8 mouse cellular contexts compared by ENCODE assay signal in the genomic region with DNA sequence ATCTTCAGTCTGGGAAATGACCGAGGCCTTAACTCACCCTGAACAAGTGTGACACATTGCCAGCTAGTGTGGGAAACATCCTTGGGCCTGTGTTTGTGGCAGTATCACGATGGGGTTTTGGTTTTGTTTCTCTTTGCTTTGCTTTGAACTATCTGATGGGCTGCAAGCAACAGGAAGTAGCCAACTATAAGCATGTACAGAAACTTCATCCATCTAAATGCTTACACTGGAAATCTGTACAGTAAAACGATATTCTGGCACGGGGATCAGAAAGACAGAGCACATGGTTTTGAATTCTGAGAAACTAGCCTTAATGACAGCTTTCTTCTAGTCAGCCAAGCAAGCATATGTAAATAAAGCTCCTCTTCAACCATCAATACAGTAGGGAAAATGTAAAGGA. TPM values are rescaled to one million over a fixed set of nuclear protein-coding genes. Genes with fewer than 3 reads are reported as not detected.
DNase-seq lines count a peak whose midpoint lies in the region; ATAC-seq and TF ChIP-seq lines count a peak whose summit lies in the region.

No protein-coding gene starts in this region.

- TF ChIP-seq CTCF in liver, postnatal 0 days (IDR thresholded peaks at IDR 0.05; ENCODE audit: low read depth), result no peak

- peaks cover 26% of the 10 kb centered on the region; the same call in 1 of the 2 replicates for H3K4me1 ChIP-seq in kidney, embryonic 16.5 days (ENCODE audit: insufficient read depth, low read length)
- H3K4me1 ChIP-seq in heart, embryonic 14.5 days (ENCODE audit: control insufficient read depth in 2 of 2, insufficient read depth in 2 of 2, low read length in 2 of 2), result peaks cover 3 to 14% of the 10 kb centered on the region in 2 experiments
- peaks cover 28% of the 10 kb centered on the region for H3K4me1 ChIP-seq in liver, postnatal 0 days (ENCODE audit: insufficient read depth)
- peaks cover 8% of the 10 kb centered on the region for H3K4me1 ChIP-seq in stomach, embryonic 16.5 days (ENCODE audit: control insufficient read depth, insufficient read depth, low read length)

- peak overlapping the region; percentile 90 for H3K4me2 ChIP-seq in kidney, embryonic 16.5 days (replicated peaks; ENCODE audit: low read depth, low read length)
- peak overlapping the region; percentile 89 for H3K4me2 ChIP-seq in heart, embryonic 14.5 days (ENCODE audit: low read length)
- H3K4me2 ChIP-seq in liver, postnatal 0 days (ENCODE audit: low read depth, low read length), result peak overlapping the region; percentile 100
- H3K4me2 ChIP-seq in stomach, embryonic 16.5 days (ENCODE audit: low read depth, low read length), result peak overlapping the region; percentile 61

- no peak for DNase-seq in kidney, postnatal 36 days
- DNase-seq in adipocyte (ENCODE audit: low spot score), result peak; percentile 52
- no peak for DNase-seq in liver, postnatal 0 days
- no peak for DNase-seq in urinary bladder, postnatal 25 days (ENCODE audit: low spot score)
- DNase-seq in left cerebral cortex, adult 18-20 months (ENCODE audit: low spot score in 2 of 2), result no peak

- WGBS in kidney, embryonic 16.5 days, result 12% methylated on average over 4 of the region's 4 CpGs
- 13% methylated on average over 4 of the region's 4 CpGs for WGBS in heart, embryonic 14.5 days
- 16% methylated on average over 4 of the region's 4 CpGs for WGBS in liver, postnatal 0 days (ENCODE audit: insufficient replicate concordance)
- WGBS in stomach, embryonic 16.5 days, result 9% methylated on average over 4 of the region's 4 CpGs

- peak overlapping the region; percentile 62 for H3K27ac ChIP-seq in kidney, embryonic 16.5 days (ENCODE audit: low read length)
- H3K27ac ChIP-seq in heart, embryonic 14.5 days (replicated peaks in 1 of 2; ENCODE audit: control insufficient read depth in 1 of 2, insufficient read depth in 1 of 2, low read depth in 2 of 2, low read length in 2 of 2), result peak overlapping the region; percentile 52 to 88; a peak in 2 of 4 replicates
- H3K27ac ChIP-seq in liver, postnatal 0 days (ENCODE audit: low read depth), result peak overlapping the region; percentile 66
- peak overlapping the region; percentile 4; the same call in 1 of the 2 replicates for H3K27ac ChIP-seq in stomach, embryonic 16.5 days (ENCODE audit: low read length)

- no peaks in the 10 kb centered on the region for H3K27me3 ChIP-seq in kidney, embryonic 16.5 days (ENCODE audit: insufficient read depth, low read length)
- no peaks in the 10 kb centered on the region for H3K27me3 ChIP-seq in heart, embryonic 14.5 days (ENCODE audit: control insufficient read depth, insufficient read depth, low read length)
- no peaks in the 10 kb centered on the region for H3K27me3 ChIP-seq in liver, postnatal 0 days (ENCODE audit: insufficient read depth, low read length)
- no peaks in the 10 kb centered on the region for H3K27me3 ChIP-seq in stomach, embryonic 16.5 days (ENCODE audit: control insufficient read depth, insufficient read depth, low read length)

- H3K36me3 ChIP-seq in kidney, embryonic 16.5 days (ENCODE audit: insufficient read depth, low read length), result peaks cover 24% of the 10 kb centered on the region
- peaks cover 20% of the 10 kb centered on the region for H3K36me3 ChIP-seq in heart, embryonic 14.5 days (ENCODE audit: control insufficient read depth, insufficient read depth, low read length)
- peaks cover 17% of the 10 kb centered on the region for H3K36me3 ChIP-seq in liver, postnatal 0 days (replicated peaks; ENCODE audit: insufficient read depth, low read length)
- H3K36me3 ChIP-seq in stomach, embryonic 16.5 days (ENCODE audit: control insufficient read depth, insufficient read depth, low read length), result peaks cover 1% of the 10 kb centered on the region; the same call in 1 of the 2 replicates

- TF ChIP-seq EP300 in liver, postnatal 0 days (IDR thresholded peaks at IDR 0.05; ENCODE audit: low read depth), result 0 out of 2 replicates have a peak, but pooled peaks have one; percentile 9

- ATAC-seq in kidney, embryonic 16.5 days (ENCODE audit: low FRiP score, low TSS enrichment), result no peak
- no peak for ATAC-seq in heart, embryonic 14.5 days (ENCODE audit: insufficient number of reproducible peaks, insufficient read depth, low FRiP score, low read depth)
- no peak for ATAC-seq in liver, postnatal 0 days
- no peak for ATAC-seq in stomach, embryonic 16.5 days (ENCODE audit: insufficient read depth, low FRiP score)

- H3K9me3 ChIP-seq in kidney, embryonic 16.5 days (ENCODE audit: low read length), result no peaks in the 10 kb centered on the region
- H3K9me3 ChIP-seq in heart, embryonic 14.5 days (ENCODE audit: control insufficient read depth, low read length), result no peaks in the 10 kb centered on the region
- H3K9me3 ChIP-seq in liver, postnatal 0 days (ENCODE audit: low read length), result no peaks in the 10 kb centered on the region
- H3K9me3 ChIP-seq in stomach, embryonic 16.5 days (replicated peaks; ENCODE audit: control insufficient read depth, low read length), result no peaks in the 10 kb centered on the region

- peak overlapping the region; percentile 87 for H3K9ac ChIP-seq in kidney, embryonic 16.5 days (replicated peaks; ENCODE audit: low read length)
- peak overlapping the region; percentile 75 for H3K9ac ChIP-seq in heart, embryonic 14.5 days (ENCODE audit: low read length)
- peak overlapping the region; percentile 65 for H3K9ac ChIP-seq in liver, postnatal 0 days (replicated peaks)
- H3K9ac ChIP-seq in stomach, embryonic 16.5 days (ENCODE audit: low read length), result peak overlapping the region; percentile 63

- H3K4me3 ChIP-seq in kidney, embryonic 16.5 days (ENCODE audit: low read length), result peak overlapping the region; percentile 80
- H3K4me3 ChIP-seq in heart, embryonic 14.5 days (ENCODE audit: control insufficient read depth in 1 of 2, insufficient read depth in 1 of 2, low read depth in 1 of 2, low read length in 2 of 2), result peak overlapping the region; percentile 63 to 67
- peak overlapping the region; percentile 67 for H3K4me3 ChIP-seq in liver, postnatal 0 days (ENCODE audit: low read depth, low read length)
- H3K4me3 ChIP-seq in stomach, embryonic 16.5 days (replicated peaks; ENCODE audit: low read length), result peak overlapping the region; percentile 77

RNA-seq across cellular contexts. Expression of a gene that starts 0.6 kb away (rescaled TPM):
- polyA plus RNA-seq in kidney, embryonic 16.5 days (2015; fragmentation: Nextera tagmentation; extraction: Ambion mirVana), result 21.0 and 21.7 TPM in 2 replicates
- polyA plus RNA-seq in heart, embryonic 14.5 days (2014; fragmentation: Nextera tagmentation; extraction: Ambion mirVana), result 11.7 and 11.8 TPM in 2 replicates
- polyA plus RNA-seq in liver, postnatal 0 days (2015; fragmentation: Nextera tagmentation; extraction: Ambion mirVana), result 10.4 and 11.0 TPM in 2 replicates
- 11.6 and 12.7 TPM in 2 replicates for polyA plus RNA-seq in stomach, embryonic 16.5 days (2015; fragmentation: Nextera tagmentation; extraction: Ambion mirVana)
- 1 to 10 TPM; 1.3 to 1.5 TPM for total RNA-seq in left cerebral cortex, adult 18-20 months (2021)

RNA-seq across cellular contexts. Expression of a gene that starts 0.8 kb away (rescaled TPM):
- polyA plus RNA-seq in kidney, embryonic 16.5 days (2015; fragmentation: Nextera tagmentation; extraction: Ambion mirVana), result 30.4 and 34.2 TPM in 2 replicates
- polyA plus RNA-seq in heart, embryonic 14.5 days (2014; fragmentation: Nextera tagmentation; extraction: Ambion mirVana), result 17.0 and 17.1 TPM in 2 replicates
- 6.8 and 7.8 TPM in 2 replicates for polyA plus RNA-seq in liver, postnatal 0 days (2015; fragmentation: Nextera tagmentation; extraction: Ambion mirVana)
- 20.1 and 20.5 TPM in 2 replicates for polyA plus RNA-seq in stomach, embryonic 16.5 days (2015; fragmentation: Nextera tagmentation; extraction: Ambion mirVana)
- 10 to 100 TPM; 21.7 to 22.3 TPM for total RNA-seq in left cerebral cortex, adult 18-20 months (2021)

RNA-seq across cellular contexts. Expression of a gene that starts 48.2 kb away (rescaled TPM):
- polyA plus RNA-seq in kidney, embryonic 16.5 days (2015; fragmentation: Nextera tagmentation; extraction: Ambion mirVana), result 1.2 and 1.9 TPM in 2 replicates
- polyA plus RNA-seq in heart, embryonic 14.5 days (2014; fragmentation: Nextera tagmentation; extraction: Ambion mirVana), result 0.61 and 1.1 TPM in 2 replicates
- polyA plus RNA-seq in liver, postnatal 0 days (2015; fragmentation: Nextera tagmentation; extraction: Ambion mirVana), result 0.24 and 0.38 TPM in 2 replicates
- 0.62 and 0.90 TPM in 2 replicates for polyA plus RNA-seq in stomach, embryonic 16.5 days (2015; fragmentation: Nextera tagmentation; extraction: Ambion mirVana)
- total RNA-seq in left cerebral cortex, adult 18-20 months (2021), result not detected

Comparison
In these comparisons a context has a peak if more than half of its experiments do, and no peak if none do; other contexts are left out.
1. H3K27ac ChIP-seq: peak in every context shown above with its lines; median percentile 70 in heart, embryonic 14.5 days; 66 in liver, postnatal 0 days; 62 in kidney, embryonic 16.5 days; 4 in stomach, embryonic 16.5 days.